Mouse (Mus musculus) myocyte (in vitro differentiated cells): Measurements from ENCODE around the gene Lpar5. TPM values are rescaled to one million over a fixed set of nuclear protein-coding genes. Genes with fewer than 3 reads are reported as not detected.

Source experiments
- H3K27me3 ChIP-seq: one replicate; pipeline ENCODE4 v1.6.1; 2011; ENCODE audit not compliant: control insufficient read depth, insufficient read depth, insufficient read length
- H3K36me3 ChIP-seq: one replicate; pipeline ENCODE4 v1.6.1; 2011; ENCODE audit not compliant: control insufficient read depth, insufficient read depth
- H3K4me2 ChIP-seq: one replicate; pipeline ENCODE4 v1.6.1; 2011; ENCODE audit warnings: low read depth, control low read depth
- H3K4me3 ChIP-seq: one replicate; pipeline ENCODE4 v1.5.1; 2011; ENCODE audit warnings: mild to moderate bottlenecking, control low read depth, moderate library complexity
- H3K79me2 ChIP-seq: one replicate; pipeline ENCODE4 v1.6.1; 2011; ENCODE audit not compliant: control insufficient read depth, insufficient read depth
- H3ac ChIP-seq: one replicate; pipeline ENCODE4 v1.6.1; 2011; ENCODE audit not compliant: control insufficient read depth, insufficient read length
- CEBPB ChIP-seq: IDR thresholded peaks from 2 replicates; pipeline ENCODE4 v1.6.1; 2011; ENCODE audit warnings: mild to moderate bottlenecking, moderate library complexity; ENCODE audit not compliant: poor library complexity, insufficient read depth, severe bottlenecking
- E2F4 ChIP-seq: IDR thresholded peaks from one replicate; pipeline ENCODE4 v1.6.1; 2011; ENCODE audit warnings: mild to moderate bottlenecking, control low read depth, moderate library complexity; ENCODE audit not compliant: insufficient read depth
- MAX ChIP-seq: IDR thresholded peaks from one replicate; pipeline ENCODE4 v1.6.1; 2011; ENCODE audit warnings: low read depth, mild to moderate bottlenecking, control low read depth
- MYOD1 ChIP-seq, 3 experiments: IDR thresholded peaks; one replicate each; pipeline ENCODE4 v1.6.1; 2011; ENCODE audit warnings: control low read depth in 2 of 3, low read depth in 2 of 3, mild to moderate bottlenecking in 2 of 3, moderate library complexity in 1 of 3; ENCODE audit not compliant: insufficient read length in 2 of 3, control insufficient read depth in 1 of 3
- MYOG ChIP-seq, 3 experiments: IDR thresholded peaks; one replicate each; pipeline ENCODE4 v1.6.1; 2011; ENCODE audit warnings: control low read depth in 2 of 3, low read depth in 2 of 3, mild to moderate bottlenecking in 2 of 3; ENCODE audit not compliant: insufficient read length in 2 of 3, control insufficient read depth in 1 of 3, insufficient read depth in 1 of 3
- POLR2A ChIP-seq: IDR thresholded peaks from one replicate; pipeline ENCODE4 v1.6.1; 2011; ENCODE audit warnings: low read depth, mild to moderate bottlenecking, control low read depth, moderate library complexity; ENCODE audit not compliant: insufficient read length
- POLR2AphosphoS2 ChIP-seq: IDR thresholded peaks from one replicate; pipeline ENCODE4 v1.6.1; 2011; ENCODE audit warnings: low read depth, control low read depth; ENCODE audit not compliant: insufficient read length
- REST ChIP-seq: IDR thresholded peaks from one replicate; pipeline ENCODE4 v1.6.1; 2011; ENCODE audit warnings: mild to moderate bottlenecking, control low read depth, moderate library complexity; ENCODE audit not compliant: insufficient read depth, insufficient read length
- SRF ChIP-seq: IDR thresholded peaks from one replicate; pipeline ENCODE4 v1.6.1; 2011; ENCODE audit warnings: low read depth; ENCODE audit not compliant: control insufficient read depth, insufficient read length
- TCF12 ChIP-seq: IDR thresholded peaks from one replicate; pipeline ENCODE4 v1.6.1; 2011; ENCODE audit warnings: mild to moderate bottlenecking, control low read depth; ENCODE audit not compliant: poor library complexity, insufficient read depth, severe bottlenecking
- TCF3 ChIP-seq: IDR thresholded peaks from one replicate; pipeline ENCODE4 v1.6.1; 2011; ENCODE audit warnings: low read depth, control low read depth; ENCODE audit not compliant: insufficient read length
- USF1 ChIP-seq: IDR thresholded peaks from one replicate; pipeline ENCODE4 v1.6.1; 2011; ENCODE audit warnings: low read depth, mild to moderate bottlenecking, control low read depth, moderate library complexity
- polyA plus RNA-seq: library from polyadenylated mRNA; unstranded; fragments of >200 nt; fragmentation: generic; extraction: Trizol; gene quantifications from one replicate; pipeline ENCODE4 v1.2.1, GENCODE M21; 2012; ENCODE audit warnings: missing spikeins

Lpar5 gene
- polyA plus RNA-seq, 1 experiment = not detected

DNA sequence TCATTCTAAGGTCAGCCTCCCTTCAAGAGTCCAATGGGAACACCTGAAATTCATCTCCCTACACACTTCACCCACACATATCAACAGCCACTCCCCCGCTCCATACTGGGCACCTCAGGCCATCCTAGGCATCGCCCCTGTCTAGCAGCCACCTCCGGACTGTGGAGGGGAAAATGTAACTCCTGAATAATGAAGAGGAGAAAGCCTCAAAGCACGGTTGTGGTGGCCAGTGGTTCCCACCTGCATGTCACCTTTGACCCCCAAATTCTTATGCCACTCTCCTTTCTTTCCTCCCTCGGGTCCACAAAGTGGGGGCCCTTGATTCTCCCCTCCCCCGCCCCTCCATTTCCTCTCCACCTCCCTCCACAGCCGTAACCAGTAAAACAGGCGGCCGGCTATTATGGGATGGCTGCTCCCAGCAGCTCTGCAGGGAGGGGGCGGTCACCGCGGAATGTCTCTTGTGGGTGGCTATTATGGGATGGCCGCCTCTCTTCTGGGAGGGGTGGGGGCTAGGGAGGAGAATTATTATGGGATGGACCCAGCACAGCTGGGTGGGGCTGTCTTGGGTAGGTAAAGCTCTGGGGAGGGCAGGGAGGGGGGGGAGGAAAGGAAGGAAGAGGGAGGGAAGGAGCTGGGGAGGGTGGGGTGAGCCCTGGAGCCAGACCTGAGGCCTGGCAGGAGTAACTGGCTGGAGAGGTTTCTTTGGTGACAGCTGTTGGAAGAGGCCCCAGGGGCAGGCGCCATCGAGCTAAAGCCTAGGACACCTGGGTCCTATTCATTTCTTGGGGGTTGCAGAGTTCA, 22.0 kb downstream of the Lpar5 start:
- no peak for TF ChIP-seq REST
- no peak for TF ChIP-seq TCF3
- TF ChIP-seq TCF12 = no peak
- TF ChIP-seq MYOG (IDR thresholded peaks at IDR 0.05; ENCODE audit: control insufficient read depth in 1 of 3, insufficient read depth in 1 of 3, insufficient read length in 2 of 3, low read depth in 2 of 3) = peak in 1 of 3 experiments; percentile 30
- TF ChIP-seq POLR2A = no peak
- no peak for TF ChIP-seq E2F4
- no peak for TF ChIP-seq CEBPB
- peak in 1 of 3 experiments; percentile 9 for TF ChIP-seq MYOD1 (IDR thresholded peaks at IDR 0.05; ENCODE audit: control insufficient read depth in 1 of 3, insufficient read length in 2 of 3, low read depth in 2 of 3)
- no peak for TF ChIP-seq MAX
- no peak for TF ChIP-seq SRF
- TF ChIP-seq POLR2AphosphoS2 = no peak
- TF ChIP-seq USF1 = no peak
- no peaks in the 10 kb centered on the region for H3K27me3 ChIP-seq
- H3K36me3 ChIP-seq = no peaks in the 10 kb centered on the region
- H3K4me2 ChIP-seq = peak overlapping the region; percentile 80
- H3K79me2 ChIP-seq = no peaks in the 10 kb centered on the region
- no peak overlapping the region for H3K4me3 ChIP-seq
- no peak overlapping the region for H3ac ChIP-seq

GRCm38 (mm10) chr6:125090341-125091085, 22.8 kb downstream of the Lpar5 start:
- Histone ChIP-seq H3ac (no peak overlapping the region), H3K36me3 (no peaks in the 10 kb centered on the region), H3K4me3 (no peak overlapping the region), H3K27me3 (no peaks in the 10 kb centered on the region), H3K79me2 (no peaks in the 10 kb centered on the region), H3K4me2 (peak overlapping the region; percentile 80)
- TF ChIP-seq USF1 = no peak
- no peak for TF ChIP-seq TCF3
- TF ChIP-seq E2F4 = no peak
- TF ChIP-seq POLR2A = no peak
- TF ChIP-seq CEBPB = no peak
- no peak for TF ChIP-seq MAX
- no peak for TF ChIP-seq SRF
- TF ChIP-seq MYOD1 (IDR thresholded peaks at IDR 0.05; ENCODE audit: control insufficient read depth in 1 of 3, insufficient read length in 2 of 3, low read depth in 2 of 3) = no peak

GRCm38 (mm10) chr6:125092372-125092771, 24.7 kb downstream of the Lpar5 start:
- Histone ChIP-seq H3K36me3 (no peaks in the 10 kb centered on the region), H3K27me3 (no peaks in the 10 kb centered on the region), H3K4me2 (no peak overlapping the region), H3K79me2 (peaks cover 6% of the 10 kb centered on the region), H3K4me3 (no peak overlapping the region), H3ac (no peak overlapping the region)
- no peak for TF ChIP-seq SRF
- no peak for TF ChIP-seq MYOD1 (IDR thresholded peaks at IDR 0.05; ENCODE audit: control insufficient read depth in 1 of 3, insufficient read length in 2 of 3, low read depth in 2 of 3)
- no peak for TF ChIP-seq POLR2A
- TF ChIP-seq MAX = no peak
- TF ChIP-seq TCF3 = no peak
- no peak for TF ChIP-seq TCF12
- TF ChIP-seq REST = no peak
- no peak for TF ChIP-seq POLR2AphosphoS2
- TF ChIP-seq USF1 = no peak
- TF ChIP-seq E2F4 = no peak
- TF ChIP-seq CEBPB = no peak
- no peak for TF ChIP-seq MYOG (IDR thresholded peaks at IDR 0.05; ENCODE audit: control insufficient read depth in 1 of 3, insufficient read depth in 1 of 3, insufficient read length in 2 of 3, low read depth in 2 of 3)

DNA sequence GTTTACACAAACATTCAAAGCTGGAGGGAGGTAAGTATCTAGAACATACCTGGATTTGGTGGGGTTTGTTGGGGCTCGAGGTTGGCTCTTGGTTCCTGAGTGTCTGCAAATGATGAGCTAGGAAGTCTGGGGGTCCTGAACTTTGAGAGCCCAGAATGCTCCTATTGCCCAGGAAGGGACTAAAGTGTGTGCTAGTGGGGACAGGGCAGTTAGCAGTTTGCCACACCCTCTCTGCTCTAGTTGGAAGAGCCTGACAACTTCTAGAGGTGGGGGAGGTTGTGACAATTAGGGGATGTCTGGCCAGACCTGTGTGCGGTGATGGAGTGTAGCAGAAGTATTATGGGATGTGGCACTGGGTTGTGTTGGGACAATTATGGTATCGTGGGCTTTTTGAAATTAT, 27.1 kb downstream of the Lpar5 start:
- no peak overlapping the region for H3K4me3 ChIP-seq
- H3K4me2 ChIP-seq = peak overlapping the region; percentile 35
- peaks cover 31% of the 10 kb centered on the region for H3K79me2 ChIP-seq
- no peaks in the 10 kb centered on the region for H3K27me3 ChIP-seq
- H3ac ChIP-seq = no peak overlapping the region
- TF ChIP-seq POLR2A = no peak
- TF ChIP-seq E2F4 = no peak
- TF ChIP-seq MYOD1 (IDR thresholded peaks at IDR 0.05; ENCODE audit: control insufficient read depth in 1 of 3, insufficient read length in 2 of 3, low read depth in 2 of 3) = no peak
- no peak for TF ChIP-seq SRF
- TF ChIP-seq TCF12 = no peak
- TF ChIP-seq MYOG (IDR thresholded peaks at IDR 0.05; ENCODE audit: control insufficient read depth in 1 of 3, insufficient read depth in 1 of 3, insufficient read length in 2 of 3, low read depth in 2 of 3) = no peak
- TF ChIP-seq REST = no peak
- TF ChIP-seq USF1 = no peak
- H3K36me3 ChIP-seq = no peaks in the 10 kb centered on the region
